Mouse (Mus musculus): Measurements from ENCODE around the gene Kif26b.

DNA sequence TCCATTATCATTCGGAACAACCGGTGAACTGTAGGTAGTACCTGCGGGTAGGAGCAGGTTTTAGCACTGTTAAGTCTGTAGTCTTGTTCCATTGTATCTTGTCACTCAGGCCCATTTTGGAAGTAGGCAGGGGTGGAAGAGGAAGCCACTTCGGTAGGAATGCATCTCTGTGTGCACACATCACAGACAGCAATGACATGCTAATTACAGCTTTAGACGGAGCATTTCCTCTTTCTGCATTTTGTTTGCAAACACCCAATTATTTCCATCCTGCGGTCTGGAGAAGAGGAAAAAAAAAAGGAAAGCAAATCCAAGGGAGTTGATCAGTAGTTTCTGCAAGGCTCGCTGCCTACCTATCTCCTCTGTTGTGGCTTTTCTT lies 219.3 kb downstream of the Kif26b start:
- no peak for TF ChIP-seq POLR2A (IDR thresholded peaks at IDR 0.05; ENCODE audit: low read depth, low read length)
- no peak for TF ChIP-seq CTCF (IDR thresholded peaks at IDR 0.05; ENCODE audit: extremely low read depth, insufficient read depth, insufficient read length, insufficient replicate concordance)
